Mouse (Mus musculus): ENCODE data around the gene Hnrnpl.

DNA sequence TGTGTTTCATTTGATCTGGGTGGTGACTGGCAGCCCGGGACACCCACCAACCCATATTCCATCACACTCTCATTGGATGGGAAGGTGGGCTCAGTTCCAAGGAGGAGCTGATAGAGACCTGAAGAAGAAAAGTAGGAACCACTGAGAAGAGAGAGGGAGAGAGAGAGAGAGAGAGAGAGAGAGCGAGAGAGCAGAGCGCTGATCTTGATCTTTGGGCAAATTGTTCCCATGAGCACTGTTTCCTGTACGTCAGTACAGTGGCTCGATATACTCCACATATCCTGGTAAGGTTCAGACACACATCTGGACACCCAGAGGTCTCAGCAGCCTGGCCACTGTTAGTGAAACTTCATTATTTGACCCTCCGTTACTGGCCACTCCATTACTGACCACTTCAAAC lies 55.2 kb downstream of the Hnrnpl start, which contains the start of gene Lgals7:
- TF ChIP-seq CTCF (IDR thresholded peaks at IDR 0.05; ENCODE audit: low read depth) (no peak), EP300 (IDR thresholded peaks at IDR 0.05; ENCODE audit: low read depth) (no peak)
